Mouse (Mus musculus): ENCODE measurements around the gene Grasp.

The Grasp gene

DNA sequence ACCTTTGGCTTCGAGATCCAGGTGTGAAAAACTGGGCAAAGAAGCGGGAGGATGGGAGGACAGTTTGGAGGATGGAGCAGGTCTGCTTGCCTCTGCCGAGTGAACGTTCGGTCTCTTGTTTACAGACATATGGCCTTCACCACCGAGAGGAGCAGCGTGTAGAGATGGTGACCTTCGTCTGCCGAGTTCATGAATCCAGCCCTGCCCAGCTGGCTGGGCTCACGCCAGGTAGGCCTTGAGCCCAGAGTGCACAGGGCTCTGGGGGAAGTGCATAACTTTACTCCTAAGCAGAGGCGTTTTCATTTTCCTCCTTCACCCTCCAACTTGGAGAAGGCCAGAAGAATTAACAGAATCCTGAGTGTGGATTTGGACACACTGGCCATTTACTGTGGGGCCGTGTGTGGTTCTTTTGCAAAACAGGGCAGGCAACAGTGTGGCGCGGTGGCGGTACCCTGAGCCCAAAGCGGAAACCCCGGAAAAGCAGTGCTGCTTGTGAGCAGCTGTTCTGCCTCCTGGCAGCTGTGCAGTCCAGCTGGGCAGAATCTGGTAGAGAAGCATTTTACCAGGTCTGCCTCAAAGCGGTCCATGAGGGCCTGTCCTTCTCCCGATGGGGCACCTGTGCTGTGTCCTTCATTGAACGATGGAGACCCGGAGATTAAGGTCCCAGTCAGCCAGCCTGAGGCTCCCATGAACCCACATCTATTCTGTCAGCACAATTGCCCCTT is 5.0 kb downstream of the Grasp start:
- DNase-seq (ENCODE audit: low spot score) = peak; percentile 65

DNA sequence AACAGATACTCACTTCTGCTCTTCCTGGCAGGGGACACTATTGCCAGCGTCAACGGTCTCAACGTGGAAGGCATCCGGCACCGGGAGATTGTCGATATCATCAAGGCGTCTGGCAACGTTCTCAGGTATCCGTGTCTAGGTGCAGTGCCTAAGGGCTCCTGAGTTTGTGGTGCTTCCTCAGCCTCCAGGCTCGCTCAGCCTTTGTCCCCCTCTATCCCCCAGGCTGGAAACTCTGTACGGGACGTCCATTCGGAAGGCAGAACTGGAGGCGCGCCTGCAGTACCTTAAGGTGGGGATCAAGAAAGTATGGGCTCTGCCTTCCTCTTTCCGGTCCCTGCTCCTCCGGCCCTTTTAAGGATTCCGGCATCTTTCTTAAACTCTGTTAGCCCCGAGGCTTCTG is 6.5 kb downstream of the Grasp start:
- no peak for DNase-seq (ENCODE audit: low spot score)

DNA sequence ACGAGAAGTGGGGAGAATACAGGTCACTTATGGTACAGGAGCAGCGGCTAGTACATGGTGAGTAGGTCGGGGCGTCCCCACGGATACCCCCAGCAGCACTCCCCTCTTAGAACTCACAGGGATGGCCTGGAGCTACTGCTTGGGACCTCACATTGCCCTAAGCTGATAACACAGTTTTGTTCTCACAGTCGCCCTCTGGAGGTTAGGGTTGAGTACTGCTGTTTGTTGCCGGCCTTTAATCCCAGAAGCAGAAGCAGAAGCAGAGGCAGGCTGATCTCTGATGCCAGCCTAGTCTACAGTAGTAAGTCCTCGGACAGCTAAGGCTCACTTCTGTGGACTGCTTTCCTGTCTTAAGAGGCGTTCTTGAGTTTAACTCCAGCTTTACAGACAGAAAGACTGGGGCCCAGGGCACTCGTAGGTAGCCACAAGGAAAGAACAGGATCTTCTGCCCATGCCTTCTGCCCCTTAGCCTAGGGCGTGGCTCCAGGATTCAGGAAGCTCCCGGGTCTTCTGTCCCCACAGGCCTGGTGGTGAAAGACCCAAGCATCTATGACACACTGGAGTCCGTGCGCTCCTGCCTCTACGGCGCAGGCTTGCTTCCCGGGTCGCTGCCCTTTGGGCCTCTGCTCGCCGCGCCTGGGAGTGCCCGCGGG is 7.1 kb downstream of the Grasp start:
- peak; percentile 62 for DNase-seq (ENCODE audit: low spot score)

DNA sequence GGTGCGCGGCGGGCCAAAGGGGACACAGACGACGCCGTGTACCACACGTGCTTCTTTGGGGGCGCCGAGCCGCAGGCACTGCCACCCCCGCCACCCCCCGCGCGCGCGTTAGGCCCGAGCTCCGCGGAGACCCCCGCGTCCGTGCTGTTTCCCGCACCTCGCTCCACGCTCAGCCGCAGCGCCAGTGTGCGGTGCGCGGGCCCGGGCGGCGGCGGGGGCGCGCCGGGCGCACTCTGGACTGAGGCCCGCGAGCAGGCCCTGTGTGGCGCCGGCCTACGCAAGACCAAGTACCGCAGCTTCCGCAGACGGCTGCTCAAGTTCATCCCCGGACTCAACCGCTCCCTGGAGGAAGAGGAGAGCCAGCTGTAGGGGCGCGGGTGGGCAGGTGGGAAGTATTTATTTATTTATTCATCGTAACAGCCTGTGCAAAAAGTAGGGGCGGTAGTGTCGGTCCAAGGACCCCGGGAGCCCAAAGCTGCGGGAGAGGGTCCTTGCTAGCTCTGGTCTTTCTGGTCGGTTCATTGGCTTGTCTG is 7.7 kb downstream of the Grasp start:
- DNase-seq (ENCODE audit: low spot score) = no peak

DNA sequence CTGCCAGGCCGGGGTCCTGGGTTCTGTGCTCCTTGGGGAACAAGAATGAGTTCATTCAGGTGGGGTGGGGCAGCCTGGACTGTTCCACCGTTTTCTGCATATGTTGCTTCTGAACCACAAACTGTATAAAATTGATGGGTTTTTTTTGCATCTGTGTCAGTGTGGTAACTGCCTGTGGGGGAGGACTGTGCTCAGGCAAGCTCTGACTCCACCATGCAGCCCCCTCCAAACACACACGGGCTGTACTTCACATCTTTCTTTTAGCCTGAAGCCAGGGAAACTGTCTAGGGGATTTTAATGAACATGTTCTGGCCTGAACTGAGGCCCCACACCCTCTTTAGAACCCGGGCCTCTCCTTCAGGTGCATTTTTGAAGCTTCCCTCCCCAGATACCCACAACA is 8.6 kb downstream of the Grasp start:
- no peak for DNase-seq (ENCODE audit: low spot score)

DNA sequence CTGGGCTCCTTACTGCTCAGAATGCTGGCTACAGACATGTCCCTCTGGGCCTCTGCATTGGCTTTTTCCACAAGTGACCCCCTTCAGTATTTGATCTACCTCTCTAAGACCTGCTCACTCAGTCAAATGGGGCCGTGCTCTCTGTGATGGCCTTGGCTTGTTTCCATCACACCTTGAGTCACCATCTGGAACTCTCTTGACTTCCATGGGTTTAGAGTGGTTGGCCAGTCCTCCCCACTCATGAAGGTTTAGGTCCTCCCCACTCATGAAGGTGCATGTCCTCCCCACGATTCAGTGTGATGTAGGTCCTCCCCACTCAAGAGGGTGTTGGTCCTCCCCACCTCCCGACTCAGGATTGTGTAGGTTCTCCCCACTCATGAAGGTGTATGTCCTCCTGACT is 9.2 kb downstream of the Grasp start:
- no peak for DNase-seq (ENCODE audit: low spot score)

DNA sequence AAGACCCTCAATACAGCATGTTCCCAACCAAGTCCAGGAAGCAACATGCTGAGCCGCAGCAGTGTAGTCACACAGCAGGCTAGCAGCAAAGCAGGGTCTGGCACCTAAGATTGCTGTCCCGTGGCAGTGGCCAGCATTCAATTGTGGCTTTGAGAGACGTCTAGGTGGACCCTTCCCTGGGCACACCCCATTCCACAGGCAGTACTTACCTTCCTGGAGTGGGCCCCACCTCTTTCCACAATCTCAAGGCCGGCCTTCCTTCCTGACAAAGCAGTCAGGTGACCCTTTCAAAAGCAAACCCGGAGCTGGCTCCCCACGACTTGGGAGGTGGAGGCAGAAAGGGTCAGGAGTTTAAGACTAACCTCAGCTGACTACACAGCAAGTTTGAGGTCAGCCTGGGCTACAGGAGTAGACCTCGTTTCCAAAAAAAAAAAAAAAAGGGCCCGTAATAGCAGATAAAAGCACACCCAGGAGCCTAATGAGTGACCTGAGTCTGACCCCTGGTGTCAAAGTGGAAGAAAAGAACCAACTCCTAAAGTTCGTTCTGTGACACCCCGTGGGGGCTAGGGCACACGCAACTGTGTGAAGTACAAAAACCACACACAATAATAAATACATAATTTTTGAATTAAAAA is 9.8 kb downstream of the Grasp start:
- DNase-seq (ENCODE audit: low spot score) = no peak

DNA sequence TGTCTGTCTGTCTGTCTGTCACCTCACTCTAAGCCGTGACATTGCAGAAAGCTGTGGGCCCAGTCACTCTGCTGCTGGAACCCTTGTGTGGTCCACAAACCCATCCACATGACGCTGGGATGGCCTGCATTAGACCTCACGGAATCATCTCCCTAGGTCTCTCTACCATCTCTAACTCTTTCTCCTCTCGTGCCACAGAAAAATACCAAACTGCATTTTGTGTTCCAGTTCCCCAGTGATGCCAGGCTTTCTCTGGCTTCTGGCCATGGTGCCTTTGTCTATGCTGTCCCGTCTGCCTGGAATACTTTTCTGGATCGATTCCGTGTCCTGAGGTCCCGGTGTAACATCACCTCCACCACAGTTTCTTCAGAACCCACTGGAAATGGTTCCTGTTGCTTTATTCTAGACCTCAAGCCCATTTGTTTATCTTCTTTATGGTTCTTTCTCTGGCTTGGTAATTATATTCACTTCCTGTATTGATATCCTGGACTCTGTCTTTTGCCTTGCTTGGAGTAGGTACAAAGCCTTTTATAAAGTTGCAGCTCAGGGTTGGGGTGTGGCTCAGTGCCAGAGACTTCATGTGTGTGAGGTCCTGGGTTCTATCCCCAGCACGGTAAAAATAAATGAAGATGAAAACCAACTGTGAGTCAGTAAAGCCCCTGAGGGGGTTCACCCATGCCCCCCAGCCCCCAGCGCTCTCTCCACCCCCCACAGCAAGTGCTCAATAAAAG is 10.8 kb downstream of the Grasp start:
- no peak for DNase-seq (ENCODE audit: low spot score)

DNA sequence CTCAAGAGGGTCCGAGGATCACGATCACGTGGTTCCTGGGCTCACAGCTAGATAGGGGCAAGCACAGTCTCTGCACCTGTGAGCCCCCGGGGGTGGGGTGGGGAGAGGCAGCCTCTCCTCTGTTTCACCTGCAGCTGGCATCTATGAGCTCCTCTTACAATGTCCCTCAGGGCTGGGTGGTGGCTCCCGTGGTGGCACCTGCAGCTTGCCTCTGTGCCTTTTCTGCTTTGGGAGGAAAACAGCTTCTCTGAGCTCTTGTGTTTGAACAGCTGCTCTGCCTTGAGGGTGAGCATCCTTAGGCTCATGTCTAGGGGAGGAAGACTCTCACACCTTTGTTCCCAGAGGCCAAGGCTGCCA is 11.3 kb downstream of the Grasp start:
- no peak for DNase-seq (ENCODE audit: low spot score)

DNA sequence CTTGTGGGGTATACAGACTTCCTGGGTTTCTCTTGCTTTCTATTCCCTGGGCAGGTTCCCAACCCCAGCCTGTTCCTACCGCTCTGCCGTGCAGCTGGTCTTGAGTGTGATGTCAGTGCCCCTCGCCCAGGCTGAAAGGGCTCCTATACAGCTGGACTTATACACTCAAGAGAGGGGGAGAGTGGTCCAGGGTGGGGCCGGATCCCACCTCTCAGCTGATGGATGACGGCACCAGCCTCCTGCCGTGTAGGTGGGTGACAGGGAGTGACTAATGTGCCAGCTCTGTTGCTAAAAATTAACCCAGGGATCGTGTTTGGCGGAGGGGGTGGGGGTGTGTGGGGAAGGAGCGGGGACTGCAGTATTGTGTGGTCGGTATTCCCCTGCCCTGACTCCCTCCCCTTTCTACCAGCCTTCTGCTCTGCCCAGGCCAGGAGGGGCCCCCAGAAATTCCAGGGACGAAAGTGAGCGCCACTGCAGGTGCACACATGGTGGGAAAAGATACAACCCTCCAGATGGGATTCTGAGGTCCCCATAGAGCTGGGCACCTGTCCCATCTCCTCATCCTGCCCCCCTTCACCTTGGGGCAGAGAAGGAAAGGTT is 11.8 kb downstream of the Grasp start:
- DNase-seq (ENCODE audit: low spot score) = no peak

DNA sequence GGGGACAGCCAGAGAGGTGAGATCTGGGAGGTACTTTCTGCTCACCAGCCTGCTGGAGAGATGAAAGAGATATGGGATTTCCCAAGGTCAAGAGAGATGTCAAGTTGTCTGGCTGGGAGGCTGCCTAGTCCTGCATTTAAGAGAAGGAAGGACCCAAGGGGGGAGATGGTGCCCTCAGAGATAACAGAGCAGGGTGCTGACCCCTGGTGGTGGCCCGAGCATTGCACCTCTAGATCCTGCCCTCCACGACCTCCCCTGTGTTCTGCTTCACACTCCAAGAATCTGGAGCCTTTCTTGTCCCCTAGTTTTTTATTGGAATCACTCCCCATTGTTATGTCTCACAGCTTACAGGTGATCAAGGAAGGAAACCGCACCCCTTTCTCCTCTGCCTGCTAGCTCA is 12.9 kb downstream of the Grasp start:
- DNase-seq (ENCODE audit: low spot score) = no peak

DNA sequence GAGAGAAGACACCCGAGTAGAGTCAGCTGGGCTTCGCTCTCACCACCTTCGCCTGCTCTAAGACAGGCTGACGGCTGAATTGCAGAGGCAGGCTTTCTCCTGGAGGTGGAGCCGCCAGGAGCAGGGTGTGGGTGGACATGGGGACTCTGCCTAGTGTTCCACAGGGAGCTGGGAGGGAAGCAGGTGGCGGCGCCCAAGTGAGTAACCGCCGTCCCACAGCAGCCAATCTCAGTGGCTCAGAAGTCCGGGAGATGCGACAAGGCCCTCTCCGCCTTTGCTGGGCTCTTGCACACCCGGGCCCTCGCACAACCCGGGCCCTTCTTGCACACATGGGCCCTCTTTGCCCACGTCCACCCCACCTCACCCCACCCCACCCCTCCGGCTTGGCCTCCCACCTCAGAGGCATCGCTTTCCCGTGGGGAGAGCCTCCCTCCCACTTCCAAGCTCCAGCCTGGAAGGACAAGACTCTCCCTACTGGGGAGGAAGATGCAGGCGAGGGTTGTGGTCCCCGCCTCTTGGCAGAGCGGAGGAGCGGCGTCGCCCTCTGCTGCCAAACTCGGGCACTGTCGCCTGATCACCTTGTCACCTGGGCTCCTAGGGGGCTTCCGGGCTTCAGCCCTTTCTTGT is 15.0 kb downstream of the Grasp start:
- no peak for DNase-seq (ENCODE audit: low spot score)

DNA sequence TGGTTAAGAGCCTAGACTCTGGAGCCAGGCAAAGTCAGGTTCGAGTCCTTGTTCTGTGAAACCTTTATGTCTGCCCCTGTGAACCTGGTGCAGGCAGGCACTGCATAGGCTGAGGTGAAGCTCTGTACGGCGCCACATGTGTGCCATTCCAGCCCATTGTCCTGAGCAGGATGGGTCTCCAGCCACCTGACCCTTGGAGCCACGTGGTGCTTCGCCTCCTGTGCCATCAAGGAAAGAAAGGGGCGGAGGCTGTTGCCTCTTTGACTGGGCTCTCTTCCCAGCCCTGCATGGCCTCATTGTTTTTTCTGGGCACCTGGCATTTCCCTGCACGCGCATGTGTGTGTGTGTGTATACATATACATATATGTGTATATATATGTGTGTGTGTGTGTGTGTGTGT is 15.8 kb downstream of the Grasp start:
- DNase-seq (ENCODE audit: low spot score) = no peak

DNA sequence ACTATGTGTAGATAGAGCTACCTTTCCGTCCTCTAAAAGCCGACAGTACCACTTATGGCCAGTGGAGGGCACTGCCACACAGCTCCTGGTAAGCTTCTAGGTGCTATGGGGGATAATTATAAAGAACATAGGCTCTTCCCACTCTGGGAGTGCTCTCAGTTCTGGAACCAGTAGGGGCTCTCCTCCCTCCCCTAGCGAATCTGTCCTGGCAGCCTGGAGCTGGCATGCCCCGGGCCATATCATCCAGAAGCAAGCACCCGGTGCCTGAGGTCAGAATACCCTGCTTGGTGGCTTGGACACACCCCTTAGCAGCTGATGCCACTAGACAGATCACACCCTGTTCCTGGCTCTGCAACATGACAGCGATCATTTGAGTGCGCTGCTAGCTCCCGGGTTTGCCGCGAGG is 16.8 kb downstream of the Grasp start:
- DNase-seq (ENCODE audit: low spot score) = peak; percentile 72

DNA sequence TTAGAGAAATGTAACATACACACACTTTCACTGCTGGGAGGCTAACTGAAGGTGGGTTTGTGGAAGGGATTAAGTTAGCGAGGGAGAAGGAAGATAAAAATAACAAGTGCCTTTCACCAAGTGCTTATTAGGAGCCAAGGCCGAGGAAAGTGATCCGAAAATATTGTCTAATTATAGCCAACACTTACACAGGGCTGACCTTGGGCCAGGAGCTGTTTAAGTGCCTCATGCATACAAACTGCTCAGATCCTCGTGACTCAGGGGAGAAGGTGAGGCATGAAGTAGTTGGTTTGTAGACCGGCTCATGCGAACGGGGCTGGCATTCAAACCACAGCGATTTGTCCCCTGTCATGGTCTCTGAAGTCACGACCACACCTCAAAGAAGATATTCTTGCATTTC is 17.2 kb downstream of the Grasp start:
- no peak for DNase-seq (ENCODE audit: low spot score)

DNA sequence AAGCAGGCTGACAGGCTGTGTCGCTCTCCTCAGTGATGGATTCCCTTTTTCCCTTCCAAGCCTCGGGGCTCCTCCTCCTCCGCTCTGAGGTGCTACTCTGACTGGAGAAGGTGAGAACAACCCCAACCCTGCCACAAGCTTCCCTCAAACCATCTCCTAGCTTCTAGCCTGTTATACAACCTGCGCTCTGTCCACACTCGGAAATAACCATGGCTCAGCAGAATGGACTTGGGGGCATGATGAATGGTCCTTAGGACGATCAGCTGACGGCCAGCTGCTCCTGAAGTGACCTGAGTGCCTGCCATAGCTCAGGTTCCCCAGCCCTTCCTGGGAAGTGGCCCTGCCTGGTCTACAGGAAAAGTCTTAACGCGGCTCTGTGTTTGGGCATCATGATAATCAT is 17.9 kb downstream of the Grasp start:
- DNase-seq (ENCODE audit: low spot score) = no peak

DNA sequence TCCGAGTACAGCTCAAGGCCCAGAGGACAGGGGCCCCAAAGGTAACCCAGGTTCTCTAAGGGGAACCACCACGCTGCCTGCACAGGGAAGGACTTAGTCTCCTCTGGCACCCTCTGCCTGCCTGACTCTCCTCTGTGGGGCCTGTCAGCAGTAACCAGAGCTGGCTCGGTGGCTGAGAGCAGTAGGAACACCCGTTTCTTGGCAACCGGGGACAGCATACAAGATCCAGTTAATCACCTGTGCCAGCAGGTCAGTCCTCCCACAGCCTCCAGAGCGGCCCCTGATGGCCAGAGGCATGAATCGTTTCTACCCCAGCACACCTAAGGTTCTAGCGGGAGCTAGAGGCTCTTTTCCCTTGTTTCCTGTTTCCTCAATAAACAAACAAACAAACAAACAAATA is 18.7 kb downstream of the Grasp start:
- DNase-seq (ENCODE audit: low spot score) = no peak

DNA sequence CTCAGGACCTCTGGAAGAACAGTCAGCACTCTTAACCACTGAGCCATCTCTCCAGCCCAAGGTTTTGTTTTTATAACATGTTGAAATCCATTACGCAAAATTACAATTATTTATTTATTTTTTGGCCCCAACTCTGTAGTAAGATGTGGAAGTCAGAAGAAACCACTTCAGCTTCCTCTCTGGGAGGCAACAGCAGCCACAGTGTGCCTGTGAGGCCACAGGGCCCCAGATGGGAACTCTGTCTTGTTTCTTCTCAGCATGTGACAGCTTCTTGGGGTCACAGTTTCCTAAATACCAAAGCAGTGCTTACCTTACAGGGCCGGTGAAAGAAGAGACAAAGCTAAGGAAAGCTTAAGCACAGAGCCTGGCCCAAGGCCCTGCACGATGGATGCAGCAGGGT is 20.0 kb downstream of the Grasp start:
- DNase-seq (ENCODE audit: low spot score) = no peak

DNA sequence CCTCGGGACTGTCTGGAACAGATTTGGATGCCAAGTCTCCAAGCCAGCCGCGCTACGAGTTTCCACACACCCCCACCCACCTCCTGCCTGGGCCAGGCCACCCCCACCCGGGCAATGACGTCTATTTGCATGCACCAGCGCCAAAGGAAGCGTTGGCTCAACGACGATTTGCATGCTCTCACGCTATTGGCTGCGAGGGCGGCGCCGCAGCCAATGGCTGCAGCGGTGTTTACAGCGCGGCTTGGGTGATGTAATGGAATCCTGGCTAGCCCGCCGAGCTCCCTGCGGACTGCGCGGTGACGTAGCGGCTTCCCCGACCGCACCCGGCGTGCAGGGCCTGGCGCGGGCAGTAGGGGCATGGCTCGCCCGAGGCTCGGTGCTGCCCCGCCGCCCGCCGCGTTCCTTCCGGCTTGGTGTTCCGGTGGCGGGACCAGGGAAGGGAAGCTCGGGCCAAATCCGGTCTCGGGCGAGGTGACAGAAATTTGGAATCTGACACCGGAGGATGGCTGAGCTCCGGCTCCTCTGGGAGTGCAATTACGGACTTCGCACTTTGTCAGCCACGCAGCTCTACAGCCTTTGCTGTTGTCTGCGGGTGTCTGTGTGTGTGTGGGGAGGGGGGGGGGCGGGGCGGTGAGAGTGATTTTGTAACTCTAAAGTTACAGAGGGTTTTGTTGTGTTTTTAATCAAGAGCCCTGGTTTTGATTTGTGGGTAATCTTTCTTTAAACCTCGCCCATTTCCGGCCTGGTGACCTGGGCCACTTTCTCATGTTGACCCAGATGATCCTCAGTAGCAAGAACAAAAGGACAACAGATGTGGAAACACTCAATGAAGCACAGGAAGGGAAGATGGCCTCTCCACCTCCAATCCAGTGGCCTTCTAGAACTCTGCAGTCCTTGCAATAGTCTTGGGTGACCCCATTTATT is 22.5 kb downstream of the Grasp start:
- peak; percentile 97 for DNase-seq (ENCODE audit: low spot score)

DNA sequence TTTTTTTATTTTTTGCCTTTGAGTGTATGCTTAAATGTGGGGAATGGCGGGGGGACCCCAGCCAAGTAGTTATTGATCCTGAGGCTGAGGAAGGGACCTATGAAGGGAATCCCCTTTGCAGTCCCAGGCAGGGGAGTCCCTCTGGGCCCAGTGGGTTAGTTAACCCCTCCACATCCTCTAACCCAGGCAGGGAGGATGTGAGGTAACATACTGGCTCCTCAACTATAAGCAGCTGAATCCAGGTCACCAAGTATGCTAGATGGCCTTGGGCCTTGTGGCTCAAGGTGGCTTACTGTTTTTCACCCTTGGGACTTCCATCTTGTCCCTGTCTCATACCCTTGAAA is 23.1 kb downstream of the Grasp start:
- no peak for DNase-seq (ENCODE audit: low spot score)
